Mouse (Mus musculus) midbrain, postnatal 0 days (tissue): Measurements from ENCODE around the gene Pld6. TPM values are rescaled to one million over a fixed set of nuclear protein-coding genes. Genes with fewer than 3 reads are reported as not detected.

ENCODE experiments used
- ATAC-seq: fragments of 200-750 bp; cut with Nextera tagmentation; 2 replicates; pipeline ENCODE4 v1.8.0; 2017; ENCODE audit warnings: moderate number of reproducible peaks, mild to moderate bottlenecking, moderate TSS enrichment, moderate library complexity; ENCODE audit not compliant: low FRiP score
- DNase-seq: peaks from one replicate; pipeline ENCODE4 v3.0.0-alpha.2; 2015; ENCODE audit warnings: low spot score
- H3K27ac ChIP-seq: fragments of 300-500 bp; sonication (generic); 2 replicates; pipeline ENCODE4 v1.5.1; 2014; ENCODE audit warnings: low read depth, mild to moderate bottlenecking, low read length, mixed read lengths
- H3K27me3 ChIP-seq: fragments of 300-500 bp; sonication (generic); 2 replicates; pipeline ENCODE4 v1.6.1; 2014; ENCODE audit warnings: low read length, control low read depth, mixed read lengths; ENCODE audit not compliant: insufficient read depth
- H3K36me3 ChIP-seq: fragments of 300-500 bp; sonication (generic); 2 replicates; pipeline ENCODE4 v1.6.1; 2014; ENCODE audit warnings: low read length, control low read depth, mixed read lengths; ENCODE audit not compliant: insufficient read depth
- H3K4me1 ChIP-seq: fragments of 300-500 bp; sonication (generic); 2 replicates; pipeline ENCODE4 v1.6.1; 2014; ENCODE audit warnings: mild to moderate bottlenecking, control low read depth, antibody characterized with exemption, low read length, mixed read lengths; ENCODE audit not compliant: insufficient read depth
- H3K4me2 ChIP-seq: fragments of 300-500 bp; sonication (generic); 2 replicates; pipeline ENCODE4 v1.6.1; 2014; ENCODE audit warnings: low read depth, mild to moderate bottlenecking, low read length, mixed read lengths; ENCODE audit not compliant: poor library complexity, severe bottlenecking
- H3K4me3 ChIP-seq: fragments of 300-500 bp; sonication (generic); 2 replicates; pipeline ENCODE4 v1.5.1; 2014; ENCODE audit warnings: low read depth, mild to moderate bottlenecking, low read length, moderate library complexity
- H3K9ac ChIP-seq: fragments of 300-500 bp; sonication (generic); replicated peaks from 2 replicates; pipeline ENCODE4 v1.6.1; 2014; ENCODE audit warnings: mild to moderate bottlenecking, low read length, moderate library complexity, mixed read lengths; ENCODE audit not compliant: poor library complexity, severe bottlenecking
- H3K9me3 ChIP-seq: fragments of 300-500 bp; sonication (generic); 2 replicates; pipeline ENCODE4 v1.6.1; 2016; ENCODE audit warnings: low read length, control low read depth
- CTCF ChIP-seq: IDR thresholded peaks from 2 replicates; pipeline ENCODE4 v1.5.1; 2016; ENCODE audit warnings: antibody characterized with exemption, mild to moderate bottlenecking
- WGBS: fragments of 180-500 bp; shearing (Covaris S2); extraction: QIAGEN DNeasy Blood & Tissue Kit; methylation state at CpG from one replicate; pipeline ENCODE4 v1.1.7; 2014; 5-methylcytosine and 5-hydroxymethylcytosine counted together
- polyA plus RNA-seq: library from polyadenylated mRNA; unstranded; fragments of >200 nt; fragmentation: Nextera tagmentation; extraction: Ambion mirVana; gene quantifications from 2 replicates; pipeline ENCODE4 v1.2.1, GENCODE M21; 2015
- total RNA-seq: library from RNA; depleted of rRNA; stranded (reverse); fragments of >200 nt; gene quantifications from 2 replicates; pipeline ENCODE4 v1.2.3, GENCODE M21; 2014

The Pld6 gene
- total and polyA plus RNA-seq, 2 experiments from 2014 or later: 18.3 to 26.2 TPM

DNA sequence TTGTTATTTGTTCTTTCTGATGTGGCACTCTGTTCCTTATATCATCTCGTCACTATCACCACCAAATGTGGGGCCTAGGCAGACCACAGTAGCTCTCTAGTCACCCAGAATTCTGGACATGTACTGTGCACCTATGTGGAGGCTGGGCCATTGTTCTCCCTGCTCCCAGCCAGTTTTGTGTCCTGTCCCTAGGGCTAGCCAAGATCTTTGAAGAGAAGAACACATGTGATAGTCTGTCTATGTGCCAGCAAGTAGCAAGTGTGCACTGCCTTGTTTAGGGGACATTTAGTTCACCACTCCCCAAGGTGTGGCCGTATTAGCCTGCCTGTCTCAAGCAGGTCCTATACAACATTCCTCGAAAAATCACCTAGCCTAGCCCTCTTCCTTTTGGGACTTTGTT lies 38.4 kb downstream of the Pld6 start:
- H3K4me2 ChIP-seq: no peak overlapping the region
- H3K27me3 ChIP-seq: no peaks in the 10 kb centered on the region
- WGBS: 96% methylated on average over 3 of the region's 3 CpGs
- TF ChIP-seq CTCF: no peak
- no peaks in the 10 kb centered on the region for H3K9me3 ChIP-seq
- H3K9ac ChIP-seq: no peak overlapping the region
- DNase-seq (no peak), ATAC-seq (no peak)
- H3K4me3 ChIP-seq: no peak overlapping the region
- peaks cover 45% of the 10 kb centered on the region for H3K36me3 ChIP-seq
- no peak overlapping the region for H3K27ac ChIP-seq
- H3K4me1 ChIP-seq: no peaks in the 10 kb centered on the region

DNA sequence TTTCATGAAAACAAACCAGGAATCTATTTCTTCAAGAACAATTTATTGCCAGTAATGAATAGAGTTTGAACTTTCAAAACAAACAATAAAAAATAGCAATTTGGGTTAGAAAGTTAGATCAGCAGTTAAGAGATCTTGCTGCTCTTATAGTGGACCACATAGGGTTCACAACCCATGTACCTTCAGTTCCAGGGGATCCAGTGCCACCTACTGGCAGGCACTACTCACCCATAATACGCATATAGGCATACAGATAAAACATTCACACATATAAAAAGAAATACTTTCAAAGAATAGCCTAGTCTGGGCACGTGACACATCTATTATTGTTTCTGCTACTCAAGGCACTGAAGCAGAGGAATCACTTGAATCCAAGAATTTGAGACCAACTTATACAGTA lies 40.8 kb downstream of the Pld6 start:
- peaks cover 54% of the 10 kb centered on the region for H3K36me3 ChIP-seq
- H3K9me3 ChIP-seq: no peaks in the 10 kb centered on the region
- ATAC-seq: no peak
- H3K4me1 ChIP-seq: no peaks in the 10 kb centered on the region
- H3K27ac ChIP-seq: no peak overlapping the region
- peak; percentile 87 for TF ChIP-seq CTCF
- H3K4me3 ChIP-seq: no peak overlapping the region
- DNase-seq: peak; percentile 61
- H3K27me3 ChIP-seq: no peaks in the 10 kb centered on the region
- H3K4me2 ChIP-seq: no peak overlapping the region
- 85% methylated on average over 2 of the region's 2 CpGs for WGBS
- no peak overlapping the region for H3K9ac ChIP-seq

DNA sequence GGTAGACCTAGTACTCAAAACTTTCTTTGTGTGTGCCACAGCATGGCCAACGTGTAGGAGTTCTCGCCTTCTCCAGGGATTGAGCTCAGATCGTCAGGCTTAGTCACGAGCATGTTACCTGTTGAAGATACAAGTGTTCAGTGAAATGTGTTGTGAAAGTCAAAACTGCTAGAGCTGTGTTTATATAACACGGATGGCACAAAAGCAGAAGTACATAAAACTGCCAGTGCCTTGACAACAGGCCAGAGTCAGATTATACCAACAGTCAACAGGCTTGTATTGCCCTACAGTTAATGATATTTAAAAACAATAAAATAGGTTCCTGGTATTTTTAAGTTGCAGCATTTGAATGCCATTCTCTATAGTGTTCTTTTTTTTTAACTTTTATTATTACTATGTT lies 41.6 kb downstream of the Pld6 start:
- DNase-seq (no peak), ATAC-seq (no peak)
- WGBS: 95% methylated on average over 5 of the region's 5 CpGs
- no peak overlapping the region for H3K9ac ChIP-seq
- no peak overlapping the region for H3K4me2 ChIP-seq
- no peak overlapping the region for H3K4me3 ChIP-seq
- H3K9me3 ChIP-seq: no peaks in the 10 kb centered on the region
- H3K27ac ChIP-seq: no peak overlapping the region
- H3K36me3 ChIP-seq: peaks cover 62% of the 10 kb centered on the region
- no peaks in the 10 kb centered on the region for H3K27me3 ChIP-seq
- TF ChIP-seq CTCF: no peak
- no peaks in the 10 kb centered on the region for H3K4me1 ChIP-seq

DNA sequence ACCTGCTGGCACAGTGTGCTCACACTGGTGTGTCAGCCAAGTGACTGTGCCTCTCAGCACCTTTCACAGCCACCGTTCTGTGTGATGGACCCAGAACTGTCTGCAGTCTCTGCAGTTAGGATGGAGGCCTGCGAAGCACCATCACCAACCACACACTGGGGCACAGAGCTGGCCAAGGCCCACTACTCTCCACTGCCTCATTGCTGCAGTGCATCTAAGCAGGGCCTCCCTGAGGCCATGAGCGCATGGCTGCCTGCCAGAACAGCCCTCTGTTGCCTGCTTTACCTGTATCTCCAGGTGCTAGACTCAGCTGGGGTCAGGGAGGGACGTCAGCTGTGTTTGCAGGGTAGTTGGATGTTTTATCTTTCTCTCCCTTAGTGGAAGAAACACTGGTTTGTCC lies 43.1 kb downstream of the Pld6 start:
- DNase-seq (no peak), ATAC-seq (no peak)
- no peak for TF ChIP-seq CTCF
- no peaks in the 10 kb centered on the region for H3K9me3 ChIP-seq
- H3K27ac ChIP-seq: no peak overlapping the region
- H3K4me1 ChIP-seq: no peaks in the 10 kb centered on the region
- H3K27me3 ChIP-seq: no peaks in the 10 kb centered on the region
- WGBS: 98% methylated on average over 4 of the region's 4 CpGs
- no peak overlapping the region for H3K4me2 ChIP-seq
- H3K4me3 ChIP-seq: no peak overlapping the region
- H3K9ac ChIP-seq: no peak overlapping the region
- H3K36me3 ChIP-seq: peaks cover 60% of the 10 kb centered on the region

DNA sequence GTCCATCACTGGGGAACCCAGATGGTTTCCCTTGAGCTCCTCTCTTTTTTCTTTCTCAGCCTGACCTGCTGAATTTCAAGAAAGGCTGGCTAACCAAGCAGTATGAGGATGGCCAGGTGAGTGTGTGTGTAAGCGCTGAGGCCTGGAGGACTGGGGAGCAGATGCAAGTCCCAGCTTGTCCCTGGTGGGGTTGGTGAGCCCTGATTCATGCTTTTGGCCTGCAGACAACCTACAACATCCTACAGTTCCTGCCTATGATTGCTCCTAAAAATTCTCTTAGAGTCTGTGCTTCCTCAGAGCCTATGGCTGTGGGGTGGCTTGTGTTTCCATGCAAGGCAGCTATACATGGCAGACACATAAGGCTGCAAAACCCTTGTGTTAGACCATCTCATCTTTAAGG lies 43.7 kb downstream of the Pld6 start:
- DNase-seq: no peak
- no peak for TF ChIP-seq CTCF
- no peaks in the 10 kb centered on the region for H3K9me3 ChIP-seq
- no peak for ATAC-seq
- no peak overlapping the region for H3K27ac ChIP-seq
- no peak overlapping the region for H3K4me2 ChIP-seq
- H3K9ac ChIP-seq: no peak overlapping the region
- 100% methylated on average over 1 of the region's 1 CpGs for WGBS
- no peak overlapping the region for H3K4me3 ChIP-seq
- peaks cover 55% of the 10 kb centered on the region for H3K36me3 ChIP-seq
- H3K4me1 ChIP-seq: no peaks in the 10 kb centered on the region
- H3K27me3 ChIP-seq: no peaks in the 10 kb centered on the region

DNA sequence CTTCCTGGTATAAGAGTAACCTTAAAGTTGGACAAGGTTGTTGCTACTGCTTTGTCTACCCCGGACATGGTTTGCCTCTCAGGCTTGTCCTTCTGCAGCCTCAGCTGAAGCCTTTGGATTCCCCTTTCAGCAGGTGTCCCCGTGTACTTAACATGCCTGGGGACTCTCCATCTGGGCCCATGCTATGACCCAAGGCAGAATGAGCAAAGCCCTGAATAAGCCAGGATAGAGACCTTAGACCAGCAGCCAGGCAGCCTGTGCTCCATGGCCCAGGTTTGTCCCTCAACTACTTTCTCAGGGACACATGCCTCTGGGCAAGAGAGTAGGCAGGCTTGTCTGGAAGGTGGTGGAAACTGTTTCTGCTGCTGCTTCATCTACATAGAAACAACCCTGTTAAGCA lies 44.1 kb downstream of the Pld6 start:
- 97% methylated on average over 2 of the region's 2 CpGs for WGBS
- Histone ChIP-seq H3K36me3 (peaks cover 52% of the 10 kb centered on the region), H3K4me3 (no peak overlapping the region), H3K9me3 (no peaks in the 10 kb centered on the region), H3K27me3 (no peaks in the 10 kb centered on the region), H3K9ac (no peak overlapping the region), H3K27ac (no peak overlapping the region), H3K4me1 (no peaks in the 10 kb centered on the region), H3K4me2 (no peak overlapping the region)
- DNase-seq (no peak), ATAC-seq (no peak)
- TF ChIP-seq CTCF: no peak

DNA sequence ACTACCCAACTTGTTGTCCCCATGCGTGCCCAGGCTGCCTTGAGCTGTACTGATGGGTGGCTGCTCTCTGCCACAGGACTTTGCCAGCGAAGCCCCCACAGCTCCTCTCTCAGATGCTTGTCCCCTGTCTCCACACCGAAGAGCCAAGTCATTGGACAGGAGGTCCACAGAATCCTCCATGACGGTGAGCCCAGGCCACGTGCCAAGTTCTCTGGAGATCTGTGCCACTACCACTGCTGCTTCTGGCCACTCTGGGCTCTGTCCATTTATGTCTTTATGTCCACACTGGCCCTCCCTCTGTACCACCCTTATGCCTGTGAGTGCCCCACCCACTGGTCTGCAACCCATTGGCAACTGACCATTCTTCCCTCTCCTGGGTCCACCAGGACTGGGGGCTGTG lies 45.5 kb downstream of the Pld6 start:
- WGBS: 97% methylated on average over 5 of the region's 5 CpGs
- no peak overlapping the region for H3K4me2 ChIP-seq
- no peaks in the 10 kb centered on the region for H3K9me3 ChIP-seq
- ATAC-seq: no peak
- no peak for DNase-seq
- H3K27me3 ChIP-seq: no peaks in the 10 kb centered on the region
- H3K9ac ChIP-seq: no peak overlapping the region
- no peak overlapping the region for H3K4me3 ChIP-seq
- peaks cover 64% of the 10 kb centered on the region for H3K36me3 ChIP-seq
- TF ChIP-seq CTCF: no peak
- no peak overlapping the region for H3K27ac ChIP-seq
- H3K4me1 ChIP-seq: no peaks in the 10 kb centered on the region
